Mouse (Mus musculus): ENCODE results near the gene Cilp2. TPM values are rescaled to one million over a fixed set of nuclear protein-coding genes. Genes with fewer than 3 reads are reported as not detected.

Gene Cilp2
- 0.28 and 0.35 TPM in 2 replicates for polyA plus RNA-seq (2014; fragmentation: Nextera tagmentation; extraction: Ambion mirVana)

DNA sequence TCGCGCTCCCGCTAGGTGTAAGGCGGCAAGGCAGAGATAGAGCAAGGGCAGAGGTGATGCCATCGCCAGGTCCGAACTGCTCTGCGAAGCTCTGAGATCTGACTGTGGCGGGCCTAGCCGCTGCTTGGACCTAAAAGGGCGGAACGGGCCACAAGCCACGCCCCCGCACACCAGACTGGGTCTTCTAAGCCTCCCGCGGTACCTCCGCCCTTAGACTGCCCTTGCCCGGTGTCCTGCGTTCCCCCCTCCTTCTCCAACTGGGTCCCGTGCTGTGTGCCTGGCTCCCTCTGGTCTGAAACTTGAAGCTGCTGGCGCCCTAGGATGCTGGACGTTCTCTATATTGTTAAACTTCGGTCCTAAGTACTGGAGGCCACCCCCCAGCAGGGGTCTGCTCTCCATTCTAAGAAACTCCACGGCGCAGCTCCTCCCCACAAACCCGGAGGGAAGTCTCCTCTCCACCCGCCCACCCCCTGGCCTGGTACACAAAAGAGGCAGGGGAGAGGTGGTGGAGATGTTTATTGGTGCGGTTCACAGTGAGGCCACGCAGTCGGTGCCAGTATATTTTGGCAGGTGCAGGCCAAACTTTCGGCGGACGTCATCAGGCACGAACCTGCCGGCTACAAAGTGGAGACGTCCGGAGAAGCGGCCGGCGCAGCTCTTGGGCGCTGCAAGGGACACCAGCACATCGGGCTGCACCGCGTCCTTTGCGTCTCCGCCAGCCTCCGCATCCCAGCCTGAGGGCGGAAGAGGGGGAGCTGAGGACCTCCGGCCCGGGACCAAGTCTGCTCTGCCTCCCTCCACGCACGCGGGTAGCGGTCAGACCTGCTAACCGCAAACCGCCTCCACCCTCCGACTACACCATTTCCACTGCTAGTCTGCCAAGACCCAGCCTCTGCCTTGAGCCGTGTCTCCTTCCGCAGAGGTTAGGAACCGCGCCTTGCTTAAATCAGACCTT, at the start of gene Cilp2:
TSS of gene Cilp2 (minus strand) at position 399 of the 955 bp plus-strand sequence.
- WGBS: 3% methylated on average over 60 of the region's 60 CpGs
- peak; percentile 3; the same call in 1 of the 2 replicates for ATAC-seq (ENCODE audit: insufficient number of reproducible peaks, low FRiP score, low TSS enrichment, low read depth)

DNA sequence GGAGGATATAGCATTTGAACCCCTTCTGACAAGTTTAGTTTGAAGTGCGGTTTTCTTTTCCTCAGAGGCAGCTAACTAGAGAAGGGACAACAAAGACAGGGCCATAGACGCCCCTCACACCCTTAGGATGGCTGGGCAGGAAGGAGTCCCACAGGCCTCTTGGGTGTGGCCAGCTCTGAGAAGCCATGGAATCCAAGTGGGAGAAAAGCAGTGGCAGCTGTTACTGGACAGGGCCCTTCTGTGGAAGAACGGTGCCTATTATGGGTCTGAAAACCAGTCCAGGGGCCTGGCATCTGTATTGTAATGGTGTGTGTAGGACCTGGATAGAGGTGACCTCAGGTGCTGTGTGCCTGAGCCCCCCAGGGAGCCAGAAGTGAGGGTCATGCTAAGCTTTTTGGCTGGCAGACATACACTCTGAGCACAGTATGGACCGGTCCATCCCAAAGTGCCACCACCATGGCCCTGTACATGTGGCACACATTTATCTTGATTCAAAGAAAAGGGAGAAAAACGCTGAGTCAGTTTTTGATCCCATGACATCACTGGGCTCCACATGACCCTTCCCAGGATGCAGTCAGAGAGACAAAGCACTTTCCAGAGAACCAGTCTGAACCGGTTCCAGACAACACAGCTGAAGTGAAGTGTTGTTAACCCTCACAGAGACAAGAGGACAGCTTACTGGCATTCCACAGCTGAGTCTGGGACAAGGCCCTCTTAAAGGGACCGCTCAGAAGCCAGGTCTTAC, 48.7 kb upstream of the Cilp2 start:
- whole genome bisulfite sequencing: 79% methylated on average over 7 of the region's 7 CpGs
- Histone ChIP-seq H3K4me2 (ENCODE audit: low read depth, severe bottlenecking) (no peak overlapping the region), H3K9ac (ENCODE audit: low read length) (no peak overlapping the region), H3K27me3 (ENCODE audit: control insufficient read depth, insufficient read depth, low read length) (no peaks in the 10 kb centered on the region), H3K36me3 (ENCODE audit: control insufficient read depth, insufficient read depth, low read length) (peaks cover 2% of the 10 kb centered on the region; the same call in 1 of the 2 replicates), H3K4me3 (ENCODE audit: low read depth, low read length) (no peak overlapping the region), H3K4me1 (ENCODE audit: control insufficient read depth, insufficient read depth, low read length) (peaks cover 12% of the 10 kb centered on the region), H3K9me3 (ENCODE audit: control insufficient read depth, low read length) (no peaks in the 10 kb centered on the region), H3K27ac (replicated peaks; ENCODE audit: low read depth, low read length) (no peak overlapping the region)
- ATAC-seq (ENCODE audit: insufficient number of reproducible peaks, low FRiP score, low TSS enrichment, low read depth): 0 out of 2 replicates have a peak, but pooled peaks have one; percentile 22
- DNase-seq (ENCODE audit: low spot score): no peak

More for the DNA sequence above, at the start of gene Cilp2:
- no peak within 1 kb of the TSS for H3K27ac ChIP-seq (replicated peaks; ENCODE audit: low read depth, low read length)
- peak within 1 kb of the TSS; percentile 20; the same call in 1 of the 2 replicates for H3K4me3 ChIP-seq (ENCODE audit: low read depth, low read length)
- peaks cover 2% of the 10 kb centered on the region; the same call in 1 of the 2 replicates for H3K36me3 ChIP-seq (ENCODE audit: control insufficient read depth, insufficient read depth, low read length)
- H3K9ac ChIP-seq (ENCODE audit: low read length): 0 out of 2 replicates have a peak within 1 kb of the TSS, but pooled peaks have one; percentile 12
- peaks cover 8% of the 10 kb centered on the region for H3K4me1 ChIP-seq (ENCODE audit: control insufficient read depth, insufficient read depth, low read length)
- H3K27me3 ChIP-seq (ENCODE audit: control insufficient read depth, insufficient read depth, low read length): peaks cover 83% of the 10 kb centered on the region
- peak within 1 kb of the TSS; percentile 13; the same call in 1 of the 2 replicates for H3K4me2 ChIP-seq (ENCODE audit: low read depth, severe bottlenecking)
- H3K9me3 ChIP-seq (ENCODE audit: control insufficient read depth, low read length): no peaks in the 10 kb centered on the region
- DNase-seq (ENCODE audit: low spot score): peak; percentile 56

DNA sequence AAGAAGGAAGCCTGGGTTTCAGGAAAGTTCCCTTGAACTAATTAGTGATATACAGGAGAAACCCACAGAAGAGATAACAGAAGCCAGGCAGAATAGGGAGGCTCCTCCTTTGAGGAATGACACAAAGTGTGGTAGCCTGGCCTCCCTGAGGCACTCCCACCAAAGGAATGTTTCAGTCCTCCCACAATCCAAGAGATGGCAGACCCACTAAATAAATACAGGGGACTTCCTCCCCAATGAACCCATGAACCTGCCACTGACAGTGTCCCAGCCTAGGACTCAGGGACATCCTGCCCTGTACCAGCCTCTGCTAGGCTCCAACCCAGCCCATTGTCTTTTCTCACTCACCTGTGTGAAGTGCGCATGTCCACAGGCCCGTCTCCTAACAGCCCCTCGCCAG, 47.9 kb upstream of the Cilp2 start:
- H3K27me3 ChIP-seq (ENCODE audit: control insufficient read depth, insufficient read depth, low read length): no peaks in the 10 kb centered on the region
- no peak overlapping the region for H3K27ac ChIP-seq (replicated peaks; ENCODE audit: low read depth, low read length)
- no peaks in the 10 kb centered on the region for H3K9me3 ChIP-seq (ENCODE audit: control insufficient read depth, low read length)
- no peak for DNase-seq (ENCODE audit: low spot score)
- no peak overlapping the region for H3K4me2 ChIP-seq (ENCODE audit: low read depth, severe bottlenecking)
- H3K4me1 ChIP-seq (ENCODE audit: control insufficient read depth, insufficient read depth, low read length): peaks cover 12% of the 10 kb centered on the region
- 95% methylated on average over 3 of the region's 3 CpGs for WGBS
- H3K36me3 ChIP-seq (ENCODE audit: control insufficient read depth, insufficient read depth, low read length): peaks cover 2% of the 10 kb centered on the region; the same call in 1 of the 2 replicates
- no peak for ATAC-seq (ENCODE audit: insufficient number of reproducible peaks, low FRiP score, low TSS enrichment, low read depth)
- no peak overlapping the region for H3K9ac ChIP-seq (ENCODE audit: low read length)
- H3K4me3 ChIP-seq (ENCODE audit: low read depth, low read length): no peak overlapping the region

DNA sequence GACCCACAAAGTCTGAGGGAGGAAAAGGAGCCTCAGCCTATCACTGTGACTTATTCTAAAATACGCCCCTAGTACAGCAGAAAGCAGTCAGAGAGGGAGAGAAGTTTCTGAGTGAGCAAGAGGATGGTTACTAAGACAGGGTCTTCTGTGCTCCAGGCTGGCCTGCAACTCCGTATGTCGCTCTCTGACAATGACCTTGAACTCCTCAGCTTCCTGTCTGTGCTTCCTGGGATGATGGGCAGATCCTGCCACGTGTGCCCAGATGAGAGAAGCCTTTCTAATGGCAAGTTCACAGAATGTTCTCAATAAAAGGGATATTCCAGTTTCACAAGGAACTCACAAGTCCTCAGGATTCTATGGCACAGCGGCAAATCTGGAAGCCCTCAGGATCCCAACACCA, 47.1 kb upstream of the Cilp2 start:
- Histone ChIP-seq H3K9ac (ENCODE audit: low read length) (no peak overlapping the region), H3K4me1 (ENCODE audit: control insufficient read depth, insufficient read depth, low read length) (peaks cover 4% of the 10 kb centered on the region), H3K4me2 (ENCODE audit: low read depth, severe bottlenecking) (no peak overlapping the region), H3K4me3 (ENCODE audit: low read depth, low read length) (no peak overlapping the region), H3K27ac (replicated peaks; ENCODE audit: low read depth, low read length) (no peak overlapping the region), H3K27me3 (ENCODE audit: control insufficient read depth, insufficient read depth, low read length) (no peaks in the 10 kb centered on the region), H3K36me3 (ENCODE audit: control insufficient read depth, insufficient read depth, low read length) (peaks cover 2% of the 10 kb centered on the region; the same call in 1 of the 2 replicates), H3K9me3 (ENCODE audit: control insufficient read depth, low read length) (no peaks in the 10 kb centered on the region)
- 89% methylated on average over 5 of the region's 5 CpGs for WGBS
- ATAC-seq (ENCODE audit: insufficient number of reproducible peaks, low FRiP score, low TSS enrichment, low read depth): no peak
- no peak for DNase-seq (ENCODE audit: low spot score)

DNA sequence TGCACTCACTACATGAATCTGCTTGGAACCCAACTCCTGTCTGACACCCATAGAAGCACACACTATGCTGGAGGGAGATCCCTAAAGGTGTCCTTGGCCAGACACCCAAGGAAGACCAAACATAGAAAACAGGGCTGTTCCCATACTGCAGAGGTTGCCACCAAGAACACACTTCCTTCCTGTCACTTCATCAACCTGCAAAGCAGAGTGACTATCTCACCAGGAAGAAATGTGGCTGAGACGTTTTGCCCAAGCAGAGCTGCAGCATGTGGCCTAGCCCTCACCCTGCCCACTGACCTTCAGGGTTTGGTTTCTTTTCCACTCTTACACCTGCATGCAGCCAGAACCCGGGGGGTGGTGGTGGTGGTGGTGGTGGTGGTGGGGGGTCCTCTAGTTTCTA, 46.3 kb upstream of the Cilp2 start:
- H3K4me3 ChIP-seq (ENCODE audit: low read depth, low read length): no peak overlapping the region
- H3K36me3 ChIP-seq (ENCODE audit: control insufficient read depth, insufficient read depth, low read length): peaks cover 2% of the 10 kb centered on the region; the same call in 1 of the 2 replicates
- ATAC-seq (ENCODE audit: insufficient number of reproducible peaks, low FRiP score, low TSS enrichment, low read depth): no peak
- H3K9ac ChIP-seq (ENCODE audit: low read length): no peak overlapping the region
- H3K27me3 ChIP-seq (ENCODE audit: control insufficient read depth, insufficient read depth, low read length): no peaks in the 10 kb centered on the region
- H3K27ac ChIP-seq (replicated peaks; ENCODE audit: low read depth, low read length): no peak overlapping the region
- 61% methylated on average over 2 of the region's 2 CpGs for WGBS
- H3K9me3 ChIP-seq (ENCODE audit: control insufficient read depth, low read length): no peaks in the 10 kb centered on the region
- DNase-seq (ENCODE audit: low spot score): no peak
- H3K4me2 ChIP-seq (ENCODE audit: low read depth, severe bottlenecking): no peak overlapping the region
- no peaks in the 10 kb centered on the region for H3K4me1 ChIP-seq (ENCODE audit: control insufficient read depth, insufficient read depth, low read length)

DNA sequence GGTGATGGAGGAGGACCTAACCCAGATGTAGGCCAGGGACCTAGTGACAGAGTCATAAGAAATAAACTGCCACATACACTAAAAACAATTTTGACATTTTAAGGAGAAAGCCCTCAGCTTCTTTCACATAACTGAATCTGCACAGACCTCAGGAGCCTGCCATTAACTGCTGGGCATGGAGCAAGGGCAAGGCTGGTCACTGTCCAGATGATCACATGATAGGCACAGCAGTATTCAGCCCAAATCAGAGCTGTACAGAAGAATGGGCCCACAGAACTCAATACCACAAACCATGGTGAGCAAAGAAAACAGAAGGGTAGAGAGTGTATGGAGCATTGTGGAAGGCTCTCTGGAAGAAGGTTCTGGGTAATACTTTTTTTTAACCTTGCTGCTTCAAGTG, 39.4 kb upstream of the Cilp2 start:
- Histone ChIP-seq H3K4me1 (ENCODE audit: control insufficient read depth, insufficient read depth, low read length) (no peaks in the 10 kb centered on the region), H3K9me3 (ENCODE audit: control insufficient read depth, low read length) (no peaks in the 10 kb centered on the region), H3K4me3 (ENCODE audit: low read depth, low read length) (no peak overlapping the region), H3K4me2 (ENCODE audit: low read depth, severe bottlenecking) (no peak overlapping the region), H3K36me3 (ENCODE audit: control insufficient read depth, insufficient read depth, low read length) (no peaks in the 10 kb centered on the region; the same call in 1 of the 2 replicates), H3K9ac (ENCODE audit: low read length) (no peak overlapping the region), H3K27ac (replicated peaks; ENCODE audit: low read depth, low read length) (no peak overlapping the region), H3K27me3 (ENCODE audit: control insufficient read depth, insufficient read depth, low read length) (no peaks in the 10 kb centered on the region)
- no peak for ATAC-seq (ENCODE audit: insufficient number of reproducible peaks, low FRiP score, low TSS enrichment, low read depth)
- no peak for DNase-seq (ENCODE audit: low spot score)

DNA sequence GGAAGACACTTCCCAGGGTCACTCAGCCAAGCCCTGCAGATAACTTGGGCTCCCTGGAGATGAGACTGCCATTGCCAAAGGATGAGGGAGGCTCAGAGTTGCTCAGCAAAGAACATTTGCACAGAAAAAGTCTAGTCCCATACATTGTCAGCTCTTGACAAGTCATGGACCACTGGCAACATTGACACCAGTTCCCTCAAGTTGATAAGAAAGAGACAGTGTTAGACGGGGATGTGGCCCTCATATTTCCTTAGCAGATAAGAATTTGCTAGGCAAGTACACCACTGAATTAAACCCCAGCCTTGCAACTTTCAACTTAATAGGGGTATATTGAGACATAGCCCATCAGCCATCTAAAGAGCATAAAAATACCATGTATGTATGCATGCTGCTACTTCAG, 36.5 kb upstream of the Cilp2 start:
- Histone ChIP-seq H3K27me3 (ENCODE audit: control insufficient read depth, insufficient read depth, low read length) (no peaks in the 10 kb centered on the region), H3K4me3 (ENCODE audit: low read depth, low read length) (no peak overlapping the region), H3K4me1 (ENCODE audit: control insufficient read depth, insufficient read depth, low read length) (peaks cover 8% of the 10 kb centered on the region; the same call in 1 of the 2 replicates), H3K4me2 (ENCODE audit: low read depth, severe bottlenecking) (no peak overlapping the region), H3K9ac (ENCODE audit: low read length) (no peak overlapping the region), H3K27ac (replicated peaks; ENCODE audit: low read depth, low read length) (no peak overlapping the region), H3K36me3 (ENCODE audit: control insufficient read depth, insufficient read depth, low read length) (no peaks in the 10 kb centered on the region; the same call in 1 of the 2 replicates), H3K9me3 (ENCODE audit: control insufficient read depth, low read length) (no peaks in the 10 kb centered on the region)
- no peak for ATAC-seq (ENCODE audit: insufficient number of reproducible peaks, low FRiP score, low TSS enrichment, low read depth)
- DNase-seq (ENCODE audit: low spot score): no peak
- 83% methylated on average over 1 of the region's 1 CpGs for WGBS

DNA sequence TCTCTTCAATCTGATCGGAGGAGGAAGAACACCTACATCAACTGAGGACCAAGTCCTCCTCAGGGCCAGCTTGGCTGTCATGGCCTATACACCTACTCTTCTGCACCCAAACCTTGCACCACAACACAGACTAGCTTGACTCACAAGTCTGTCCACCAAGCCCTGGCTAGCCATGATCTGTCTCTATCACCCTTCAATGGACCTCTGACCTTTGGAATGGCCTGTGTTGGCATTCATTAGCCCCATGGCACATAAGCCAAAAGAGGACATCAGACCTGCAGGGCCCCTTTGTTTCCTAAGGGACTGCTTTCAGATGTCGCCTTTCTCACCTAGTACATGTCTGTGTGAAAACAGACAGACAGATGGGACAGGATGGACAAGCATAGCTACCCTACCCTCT, 33.7 kb upstream of the Cilp2 start:
- no peak for ATAC-seq (ENCODE audit: insufficient number of reproducible peaks, low FRiP score, low TSS enrichment, low read depth)
- no peak overlapping the region for H3K9ac ChIP-seq (ENCODE audit: low read length)

More for the DNA sequence above, 33.7 kb upstream of the Cilp2 start:
- DNase-seq (ENCODE audit: low spot score): no peak
- Histone ChIP-seq H3K27ac (replicated peaks; ENCODE audit: low read depth, low read length) (no peak overlapping the region), H3K27me3 (ENCODE audit: control insufficient read depth, insufficient read depth, low read length) (no peaks in the 10 kb centered on the region), H3K4me3 (ENCODE audit: low read depth, low read length) (no peak overlapping the region), H3K4me2 (ENCODE audit: low read depth, severe bottlenecking) (no peak overlapping the region), H3K4me1 (ENCODE audit: control insufficient read depth, insufficient read depth, low read length) (peaks cover 8% of the 10 kb centered on the region; the same call in 1 of the 2 replicates), H3K36me3 (ENCODE audit: control insufficient read depth, insufficient read depth, low read length) (peaks cover 11% of the 10 kb centered on the region; the same call in 1 of the 2 replicates), H3K9me3 (ENCODE audit: control insufficient read depth, low read length) (no peaks in the 10 kb centered on the region)
- WGBS: 87% methylated on average over 2 of the region's 2 CpGs

Data from limb, embryonic 11.5 days (tissue).